Mouse (Mus musculus) heart, postnatal 4 days (tissue): ENCODE measurements at regions not wholly inside any gene's neighbourhood (a gene's known extent, or its start where the extent isn't known, plus 50 kb on each side); places are given as distances from the start of the nearest gene placed in this dataset.
"Not testable (repeated sequence)": the region's sequence is repeated elsewhere in the genome, so short reads cannot be mapped to it uniquely, and the experiment has no call there.

Experiments
- DNase-seq: peaks from one replicate; pipeline ENCODE4 v3.0.0; 2021

- DNase-seq: no peak
Observed at GRCm38 (mm10) chr17:82909189-82909588, 305.9 kb upstream of the Pkdcc start.

GRCm38 (mm10) chr17:82922986-82923385 is 292.1 kb upstream of the Pkdcc start:
- DNase-seq: not testable (repeated sequence)

- no peak for DNase-seq
Observed at GRCm38 (mm10) chr17:82925751-82926150, 289.3 kb upstream of the Pkdcc start.

DNA sequence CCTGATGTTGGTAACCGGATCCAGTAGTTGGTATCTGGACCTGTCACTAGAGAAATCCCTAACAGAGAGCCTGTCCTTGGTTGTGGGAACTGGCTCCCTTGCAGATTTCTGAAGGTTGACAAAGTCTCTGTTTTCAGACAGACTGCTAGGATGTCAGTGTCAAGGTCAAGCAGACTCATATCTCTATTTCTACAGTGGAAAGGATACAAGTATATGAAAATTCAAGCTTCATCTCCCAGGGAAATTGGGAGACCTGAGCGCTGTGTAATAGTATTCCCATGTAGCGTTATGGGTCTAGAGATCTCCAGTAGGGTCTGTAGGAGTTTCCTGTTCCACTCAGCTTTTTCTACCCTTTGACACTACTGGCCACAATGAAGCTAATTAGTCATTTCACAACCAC is 287.4 kb upstream of the Pkdcc start:
- no peak for DNase-seq

DNA sequence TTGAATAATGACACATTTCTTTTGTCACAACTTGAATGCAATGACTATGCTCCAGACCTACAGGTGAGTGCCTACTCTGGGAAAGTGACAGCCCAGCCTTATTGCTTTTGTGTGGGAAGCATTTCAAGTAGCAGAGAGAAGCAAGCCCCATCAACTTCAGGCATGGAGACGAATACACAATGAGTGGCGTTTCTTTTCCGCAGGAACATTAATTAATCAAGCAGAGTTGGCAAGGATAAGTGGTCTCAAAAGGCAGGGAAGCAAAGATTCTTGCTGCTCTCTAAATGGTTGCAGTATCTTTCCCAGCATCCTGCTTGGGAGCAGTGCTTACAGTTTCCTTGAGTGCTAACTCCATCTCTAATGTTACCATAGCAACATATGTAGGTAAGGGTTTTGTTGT is 285.6 kb upstream of the Pkdcc start:
- no peak for DNase-seq

GRCm38 (mm10) chr17:82930738-82931137 is 284.4 kb upstream of the Pkdcc start:
- no peak for DNase-seq

DNA sequence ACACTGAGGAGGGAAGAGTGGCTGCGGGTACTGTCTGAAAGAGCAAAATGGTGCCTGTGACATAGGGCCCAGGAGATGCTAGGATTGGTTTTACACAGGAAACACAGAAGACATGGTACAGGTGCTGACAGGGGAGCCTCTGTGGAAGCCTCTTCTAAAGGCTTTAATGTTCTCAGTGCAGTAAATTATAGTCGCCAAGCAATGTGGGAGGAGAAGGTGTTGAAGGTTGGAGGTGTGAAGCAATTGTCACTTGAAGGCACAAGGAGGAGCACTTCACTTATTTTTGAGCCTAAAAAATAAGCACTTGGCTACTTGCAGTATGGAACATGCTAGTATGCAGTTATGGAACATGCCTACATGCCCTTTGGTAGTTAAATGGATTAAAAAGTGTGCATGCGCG is 283.6 kb upstream of the Pkdcc start:
- DNase-seq: no peak

DNA sequence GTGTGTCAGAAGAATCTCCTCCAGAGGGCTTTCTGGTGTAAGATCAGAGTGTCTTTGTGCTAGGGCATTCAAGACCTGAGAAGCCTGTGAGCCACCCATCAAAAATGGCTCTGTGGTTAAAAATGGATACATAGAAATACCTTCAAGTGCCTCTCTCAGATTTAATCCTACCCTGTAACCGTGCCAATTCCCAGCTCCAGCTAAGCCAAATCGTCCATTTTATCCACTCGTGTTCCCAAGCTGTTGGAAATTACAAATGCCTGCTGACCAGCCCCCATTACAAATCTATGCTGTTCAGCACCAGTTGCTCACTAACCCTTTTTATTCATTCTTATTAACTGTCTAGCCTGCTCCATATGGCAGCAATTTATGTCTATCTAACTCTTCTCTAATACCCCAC is 278.3 kb upstream of the Pkdcc start:
- DNase-seq: no peak

DNA sequence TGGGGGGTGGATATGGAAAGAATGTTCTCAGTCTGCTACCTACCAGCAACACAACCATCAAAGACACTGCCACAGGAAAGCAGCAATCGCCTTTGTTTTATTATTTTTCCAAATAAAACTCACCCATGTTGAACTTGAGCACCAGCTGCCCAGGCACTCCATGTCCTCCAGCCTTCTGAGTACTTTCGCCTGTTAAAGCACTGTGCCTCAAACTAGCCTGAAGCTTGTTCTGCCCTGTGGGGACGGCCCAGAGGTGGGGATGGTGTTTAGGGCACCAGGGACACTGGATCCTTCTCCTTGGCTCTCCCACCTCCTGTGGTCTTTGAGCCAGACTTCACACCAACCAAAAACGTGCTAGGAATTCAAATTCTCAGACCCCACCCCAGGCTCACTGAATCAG is 269.0 kb upstream of the Pkdcc start:
- DNase-seq: no peak

DNA sequence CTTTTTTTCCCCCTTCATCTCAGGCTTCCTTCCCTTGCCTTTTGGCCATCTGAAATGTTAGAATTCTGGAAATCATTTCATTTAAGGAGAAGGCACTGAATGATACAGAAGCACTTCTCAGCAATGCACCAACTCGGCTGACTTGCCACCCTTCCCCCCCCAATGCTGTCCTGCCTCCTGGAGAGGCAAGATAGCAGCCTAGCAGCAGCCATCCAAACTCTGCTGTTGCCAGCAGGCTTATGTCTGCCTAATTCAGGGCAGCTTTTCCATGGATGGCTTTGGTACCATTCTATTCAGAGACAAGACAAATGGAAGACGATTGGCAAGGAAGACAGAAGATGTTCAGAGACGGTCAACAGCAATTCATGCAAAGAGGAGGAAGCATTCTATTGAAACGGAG is 265.3 kb upstream of the Pkdcc start:
- no peak for DNase-seq

DNA sequence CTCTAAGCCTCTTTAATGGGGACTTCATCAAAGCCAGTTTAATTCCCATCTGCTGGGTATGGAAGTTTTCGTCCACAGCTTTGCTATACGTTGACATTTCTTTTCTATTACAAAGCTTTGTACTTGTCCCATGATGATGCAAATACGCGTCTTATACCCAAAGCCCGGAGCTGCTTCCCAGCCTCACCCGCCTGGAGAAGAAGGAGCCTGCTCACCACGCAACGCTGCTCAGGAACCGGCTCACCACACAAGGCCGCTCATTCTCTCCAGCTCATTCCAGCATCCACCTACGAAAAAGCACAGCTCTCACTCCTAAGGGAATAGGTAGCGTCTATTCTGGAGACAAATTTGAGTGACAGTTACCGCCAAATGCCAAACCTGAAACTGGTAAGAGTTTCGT is 264.8 kb upstream of the Pkdcc start:
- no peak for DNase-seq

DNA sequence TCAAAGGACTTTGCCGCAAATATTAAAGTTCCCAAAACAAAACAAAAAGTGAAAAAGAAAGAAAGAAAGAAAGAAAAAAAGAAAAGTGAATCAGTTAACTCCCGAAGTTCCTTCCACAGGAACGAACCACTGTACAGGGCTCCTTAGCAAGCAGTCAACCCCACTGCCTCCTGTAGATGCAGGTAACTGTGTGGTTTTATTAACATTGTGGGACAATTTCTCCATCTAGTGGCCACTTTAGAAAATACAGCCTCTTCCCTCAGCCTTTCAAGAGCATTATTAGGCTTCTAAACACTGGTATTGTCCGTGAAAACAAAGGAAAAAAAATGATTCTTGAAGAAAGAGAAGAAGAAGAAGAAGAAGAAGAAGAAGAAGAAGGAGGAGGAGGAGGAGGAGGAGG is 257.7 kb upstream of the Pkdcc start:
- DNase-seq: peak; percentile 17

DNA sequence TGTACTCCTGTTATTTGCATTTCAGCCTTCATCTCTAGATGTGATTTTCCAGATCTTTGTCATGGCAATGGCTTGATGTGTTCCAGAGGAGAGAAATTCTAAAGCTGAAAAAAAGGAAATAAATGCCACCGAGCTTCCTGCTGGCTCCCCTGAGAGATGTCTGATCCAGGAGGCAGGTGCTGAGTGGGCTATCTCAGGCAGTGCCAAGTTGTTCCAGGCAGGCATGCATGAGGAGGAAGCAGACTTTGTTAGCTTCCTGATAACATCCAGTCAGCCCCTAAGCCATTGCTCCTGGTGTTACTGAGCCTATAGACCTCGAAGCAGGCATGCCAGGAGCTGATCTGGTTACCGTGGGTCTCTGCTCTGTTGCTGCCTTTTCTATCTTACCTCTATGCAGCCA is 251.7 kb upstream of the Pkdcc start:
- no peak for DNase-seq

- DNase-seq: no peak
Observed at GRCm38 (mm10) chr17:82999710-83000109, 215.4 kb upstream of the Pkdcc start.

DNA sequence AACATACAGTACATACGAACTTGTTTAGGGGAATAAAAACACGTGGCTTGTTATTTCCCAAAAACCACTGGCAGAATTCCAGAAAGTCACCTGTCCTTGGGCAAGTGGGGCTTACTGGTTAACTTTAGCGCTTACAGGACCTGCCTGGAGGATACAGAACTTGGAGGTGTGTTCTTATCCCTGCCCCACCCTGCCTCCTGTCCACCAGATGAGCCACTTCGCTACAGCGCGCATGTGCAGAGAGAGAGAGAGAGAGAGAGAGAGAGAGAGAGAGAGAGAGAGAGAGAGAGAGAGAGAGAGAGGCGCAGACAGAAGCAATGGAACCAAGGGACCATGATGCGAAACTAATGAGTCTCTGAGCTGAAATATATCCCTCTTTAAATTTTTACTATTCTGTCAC is 214.7 kb upstream of the Pkdcc start:
- DNase-seq: no peak

- DNase-seq: peak; percentile 24
Observed at GRCm38 (mm10) chr17:83001567-83001966, 213.5 kb upstream of the Pkdcc start.

- peak; percentile 21 for DNase-seq
Observed at GRCm38 (mm10) chr17:83010845-83011244, 204.2 kb upstream of the Pkdcc start.

- DNase-seq: no peak
Observed at GRCm38 (mm10) chr17:83015656-83016055, 199.4 kb upstream of the Pkdcc start.

DNA sequence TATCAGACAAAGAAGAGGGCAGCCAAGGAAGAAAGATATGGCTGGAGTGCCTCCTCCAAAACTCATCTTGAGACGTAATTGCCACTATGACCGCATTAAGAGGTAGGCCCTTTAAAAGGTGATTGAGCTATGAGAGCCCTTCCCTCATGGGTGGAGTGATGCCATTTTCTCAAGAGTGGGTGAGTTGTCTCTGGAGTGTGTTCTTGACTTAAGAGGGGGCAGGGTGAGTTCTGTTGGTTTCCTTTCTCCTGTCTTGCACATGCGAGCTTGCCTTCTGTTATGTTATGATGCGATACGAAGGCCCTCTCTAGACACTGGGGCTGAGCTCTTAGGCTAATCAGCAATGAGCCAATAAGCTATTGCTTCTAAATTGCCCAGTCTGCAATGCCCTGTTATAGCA is 198.2 kb upstream of the Pkdcc start:
- DNase-seq: no peak

- DNase-seq: no peak
Observed at GRCm38 (mm10) chr17:83019267-83019666, 195.8 kb upstream of the Pkdcc start.

GRCm38 (mm10) chr17:83020576-83020975 is 194.5 kb upstream of the Pkdcc start:
- peak; percentile 66 for DNase-seq

DNA sequence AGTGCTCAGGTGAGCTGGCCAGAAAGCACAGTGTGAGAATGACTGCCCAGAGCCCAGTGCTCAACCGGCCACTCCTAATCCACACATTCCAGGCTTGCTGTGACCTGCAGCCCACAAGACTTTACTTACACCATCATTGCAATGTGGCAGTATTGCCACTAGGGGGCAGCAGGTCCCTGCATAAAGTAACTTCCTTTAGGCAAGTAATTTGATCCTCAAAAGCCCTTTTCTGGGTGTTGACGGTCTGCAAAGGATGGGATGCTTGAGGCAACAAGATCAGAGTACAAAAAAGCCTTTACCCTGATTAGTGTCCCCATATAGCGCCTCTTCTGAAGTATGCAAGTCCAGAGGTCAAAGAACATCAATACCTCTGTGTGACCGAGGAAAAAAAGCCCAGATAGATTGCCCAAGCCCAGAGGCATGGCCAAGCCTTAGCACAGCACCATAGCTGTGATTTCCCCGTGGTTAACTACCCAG is 189.7 kb upstream of the Pkdcc start:
- peak; percentile 85 for DNase-seq

DNA sequence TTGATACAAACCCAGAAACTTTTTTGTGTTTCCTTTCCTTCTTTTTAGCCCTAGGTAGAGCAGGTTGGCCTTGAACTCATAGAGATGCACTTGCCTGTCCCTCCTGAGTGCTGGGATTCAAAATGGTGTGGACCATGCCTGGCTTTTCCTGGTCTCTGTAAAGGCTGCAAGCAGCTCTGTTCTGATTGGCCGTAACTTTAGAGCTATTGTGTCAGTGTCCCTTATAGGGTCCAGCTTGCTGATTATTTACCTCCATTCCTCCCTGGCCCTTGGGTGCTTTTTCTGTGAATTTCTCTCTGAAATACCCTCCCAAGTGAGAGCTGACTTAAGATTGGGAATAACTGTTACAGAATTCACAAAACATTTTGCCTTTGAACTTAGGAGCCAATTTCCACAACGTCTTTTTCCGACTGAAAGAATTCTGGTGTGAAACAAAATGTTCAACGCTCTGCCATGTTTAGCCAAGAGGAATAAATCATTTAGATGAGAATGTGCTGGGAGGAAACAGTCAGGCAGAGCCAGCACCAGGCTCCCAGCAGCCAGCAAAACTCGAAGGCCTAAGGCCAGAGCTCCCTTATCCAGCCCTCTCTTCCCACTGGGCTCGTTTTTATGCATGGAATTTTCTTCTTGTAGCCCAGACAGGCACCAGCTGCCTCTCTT is 180.0 kb upstream of the Pkdcc start:
- peak; percentile 18 for DNase-seq

- no peak for DNase-seq
Observed at GRCm38 (mm10) chr17:83035574-83035918, 179.5 kb upstream of the Pkdcc start.

GRCm38 (mm10) chr17:83039563-83039962 is 175.5 kb upstream of the Pkdcc start:
- no peak for DNase-seq
